Mouse (Mus musculus) adrenal gland, postnatal 4 days (tissue): Measurements from ENCODE around the gene Olfr328. TPM values are rescaled to one million over a fixed set of nuclear protein-coding genes. Genes with fewer than 3 reads are reported as not detected.

ENCODE experiments used
- total RNA-seq, 2 experiments: library from RNA; stranded (reverse); gene quantifications; 2 replicates each; pipeline ENCODE4 v1.2.3; 2021

The Olfr328 gene
- total RNA-seq, 2 experiments from 2014 or later, result 0.28 to 0.45 TPM

Other genes starting within 250 kb of the Olfr328 start
- gene Zfp692, start 248.6 kb downstream of the Olfr328 start, total RNA-seq, result 10 to 100 TPM; 13.4 to 15.0 TPM
- 10 to 100 TPM; 45.8 to 49.7 TPM for gene Zfp672, start 225.3 kb downstream of the Olfr328 start, total RNA-seq
- 10 to 100 TPM; 47.4 to 54.1 TPM for gene Sh3bp5l, start 224.9 kb downstream of the Olfr328 start, total RNA-seq
- not detected for gene Lypd8, start 176.6 kb downstream of the Olfr328 start, total RNA-seq
- gene 1810065E05Rik, start 134.5 kb downstream of the Olfr328 start, total RNA-seq, result not detected
- not detected for gene Gm12253, start 123.1 kb downstream of the Olfr328 start, total RNA-seq
- not detected for gene Lypd9, start 102.7 kb downstream of the Olfr328 start, total RNA-seq
- not detected for gene Olfr30, start 93.4 kb downstream of the Olfr328 start, total RNA-seq
- not detected for gene Olfr332, start 63.1 kb downstream of the Olfr328 start, total RNA-seq
- not detected for gene Olfr331, start 53.1 kb downstream of the Olfr328 start, total RNA-seq
- gene Olfr330, start 20.8 kb downstream of the Olfr328 start, total RNA-seq, result 1 to 10 TPM; 1.1 to 1.4 TPM
- 1 to 10 TPM in 1 of 2 experiments, under 1 TPM in 1; 0.45 to 1.0 TPM for gene Olfr329-ps, start 9.2 kb downstream of the Olfr328 start, total RNA-seq
- gene Olfr224, start 14.9 kb upstream of the Olfr328 start, total RNA-seq, result not detected
- gene Olfr325, start 22.1 kb upstream of the Olfr328 start, total RNA-seq, result not detected
- not detected for gene Olfr324, start 39.5 kb upstream of the Olfr328 start, total RNA-seq
- gene 2210407C18Rik, start 60.4 kb upstream of the Olfr328 start, total RNA-seq, result not detected
- not detected for gene Olfr323, start 74.9 kb upstream of the Olfr328 start, total RNA-seq
- gene Trim58, start 84.8 kb upstream of the Olfr328 start, total RNA-seq, result 1 to 10 TPM in 1 of 2 experiments, under 1 TPM in 1; 0.90 to 1.8 TPM
- not detected for gene Olfr322, start 103.1 kb upstream of the Olfr328 start, total RNA-seq
- gene Olfr320, start 125.5 kb upstream of the Olfr328 start, total RNA-seq, result not detected
- not detected for gene Olfr319, start 143.5 kb upstream of the Olfr328 start, total RNA-seq
- gene Olfr318, start 168.4 kb upstream of the Olfr328 start, total RNA-seq, result not detected
- not detected for gene Olfr317, start 183.6 kb upstream of the Olfr328 start, total RNA-seq
- not detected for gene Olfr316, start 197.1 kb upstream of the Olfr328 start, total RNA-seq
- not detected for gene Olfr315, start 217.6 kb upstream of the Olfr328 start, total RNA-seq
- gene Olfr314, start 227.3 kb upstream of the Olfr328 start, total RNA-seq, result not detected
- gene Fam183b, start 246.3 kb upstream of the Olfr328 start, total RNA-seq, result 1 to 10 TPM; 4.8 to 6.0 TPM